Mouse (Mus musculus) splenic B cell, adult 2 months (primary cell): ENCODE results near the gene Adpgk.
"Not testable (repeated sequence)": the region's sequence is repeated elsewhere in the genome, so short reads cannot be mapped to it uniquely, and the experiment has no call there.

Source experiments
- DNase-seq: peaks from one replicate; pipeline ENCODE4 v3.0.0-alpha.2; 2011; ENCODE audit warnings: low read depth, low spot score
- H3K27me3 ChIP-seq: 2 replicates; pipeline ENCODE4 v1.6.1; 2012; ENCODE audit warnings: mild to moderate bottlenecking, low read length, moderate library complexity, mixed read lengths; ENCODE audit not compliant: control insufficient read depth, poor library complexity, insufficient read depth, severe bottlenecking
- H3K36me3 ChIP-seq: 2 replicates; pipeline ENCODE4 v1.6.1; 2012; ENCODE audit warnings: mild to moderate bottlenecking, low read length, moderate library complexity, mixed read lengths; ENCODE audit not compliant: control insufficient read depth, poor library complexity, insufficient read depth, severe bottlenecking

Gene Adpgk

DNA sequence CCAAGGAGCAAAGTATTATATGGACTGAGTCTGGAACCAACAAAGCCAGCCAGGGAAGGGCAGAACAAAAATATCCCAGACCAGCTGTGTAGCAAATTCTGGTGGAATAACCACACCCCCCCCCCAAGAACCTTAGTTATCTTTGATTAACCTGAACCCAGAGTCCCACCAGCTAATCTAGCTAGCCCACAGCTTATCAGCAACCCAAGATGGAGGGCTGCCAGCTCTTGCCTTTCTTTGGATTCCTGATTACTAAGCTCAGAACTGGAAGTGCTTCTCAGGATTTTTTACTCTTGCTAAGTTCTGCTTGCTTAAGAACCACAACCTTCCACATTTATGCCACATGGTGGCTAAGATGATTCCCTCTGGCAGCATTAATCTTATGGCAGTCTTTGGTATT, 33.0 kb downstream of the Adpgk start:
- peaks cover 8% of the 10 kb centered on the region for H3K36me3 ChIP-seq
- no peaks in the 10 kb centered on the region for H3K27me3 ChIP-seq
- no peak for DNase-seq

DNA sequence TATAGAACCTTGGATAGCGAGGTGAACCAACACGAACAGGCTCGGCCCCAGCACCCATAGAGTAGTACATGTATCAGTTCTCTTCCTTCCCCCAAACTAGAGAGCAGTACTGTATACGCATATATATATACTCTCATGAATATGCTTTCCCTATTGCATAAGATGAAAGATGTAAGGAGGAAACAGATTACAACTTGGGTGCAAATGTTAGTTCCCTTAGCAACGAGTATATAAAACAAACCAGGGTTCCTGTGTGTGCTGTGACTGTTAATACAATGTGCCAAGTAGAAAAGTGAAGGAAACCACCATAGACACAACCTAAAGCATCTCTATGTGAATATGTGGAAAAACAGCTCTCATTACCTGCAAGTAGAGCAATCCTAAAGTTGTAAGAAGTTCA, 38.7 kb downstream of the Adpgk start:
- no peaks in the 10 kb centered on the region for H3K27me3 ChIP-seq
- H3K36me3 ChIP-seq = peaks cover 6% of the 10 kb centered on the region
- DNase-seq = no peak

DNA sequence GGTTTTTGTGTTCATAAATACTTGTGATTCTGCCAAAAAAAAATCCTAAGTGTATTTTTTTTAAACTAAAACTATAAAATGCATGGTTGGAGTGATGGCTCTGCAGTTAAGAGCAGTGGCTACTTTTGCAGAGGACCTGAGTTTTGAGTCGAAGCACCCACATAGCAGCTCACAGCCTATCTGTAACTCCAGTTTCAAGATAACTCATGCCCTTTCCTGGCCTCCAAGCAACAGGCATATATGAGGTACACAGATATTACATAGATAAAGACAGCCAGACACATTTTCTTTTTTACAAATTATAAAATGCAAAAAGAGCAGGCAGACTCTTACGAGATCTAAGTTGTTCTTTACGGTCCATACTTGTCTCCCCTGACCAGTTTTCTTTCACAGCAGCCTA, 45.2 kb downstream of the Adpgk start:
- no peak for DNase-seq
- H3K27me3 ChIP-seq = no peaks in the 10 kb centered on the region
- H3K36me3 ChIP-seq = peaks cover 2% of the 10 kb centered on the region; the same call in 1 of the 2 replicates

DNA sequence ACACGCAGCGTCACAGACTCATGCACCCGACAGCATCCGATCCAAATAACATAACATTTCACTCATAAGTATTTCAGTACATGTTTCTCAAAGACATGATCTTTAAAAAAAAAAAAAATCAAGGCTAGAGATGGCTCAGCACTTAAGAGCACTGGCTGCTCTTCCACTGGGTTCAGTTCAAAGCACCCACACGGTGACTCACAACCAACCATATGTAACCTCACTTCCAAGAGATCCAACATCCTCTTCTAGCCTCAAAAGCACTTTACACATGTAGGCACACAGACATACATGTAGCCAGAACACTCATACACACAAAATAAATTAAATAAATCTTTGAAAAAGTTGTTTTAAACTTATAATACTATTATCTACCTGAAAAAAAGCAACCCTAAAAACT, 46.5 kb downstream of the Adpgk start:
- no peak for DNase-seq
- H3K36me3 ChIP-seq = no peaks in the 10 kb centered on the region; the same call in 1 of the 2 replicates
- no peaks in the 10 kb centered on the region for H3K27me3 ChIP-seq

DNA sequence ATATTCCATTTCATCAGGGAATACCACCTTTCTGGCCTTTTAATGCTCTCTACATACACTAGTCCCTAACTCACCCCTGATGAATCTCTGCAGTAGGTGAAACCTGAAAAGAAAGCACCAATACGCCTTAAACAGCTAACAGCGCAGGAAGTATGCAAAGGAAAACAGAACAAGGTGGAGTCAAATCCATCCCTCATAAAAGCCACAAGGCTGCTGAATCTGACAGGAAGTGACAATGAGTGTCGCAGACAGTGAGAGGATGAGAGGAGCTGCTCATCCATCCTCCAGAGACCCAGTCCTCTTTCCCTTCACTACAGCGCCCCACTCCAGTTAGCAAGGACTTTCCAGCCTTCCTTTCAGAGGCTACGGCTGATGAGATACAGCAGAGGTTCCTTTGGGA, 47.1 kb downstream of the Adpgk start:
- Histone ChIP-seq H3K27me3 (no peaks in the 10 kb centered on the region), H3K36me3 (no peaks in the 10 kb centered on the region)
- no peak for DNase-seq

DNA sequence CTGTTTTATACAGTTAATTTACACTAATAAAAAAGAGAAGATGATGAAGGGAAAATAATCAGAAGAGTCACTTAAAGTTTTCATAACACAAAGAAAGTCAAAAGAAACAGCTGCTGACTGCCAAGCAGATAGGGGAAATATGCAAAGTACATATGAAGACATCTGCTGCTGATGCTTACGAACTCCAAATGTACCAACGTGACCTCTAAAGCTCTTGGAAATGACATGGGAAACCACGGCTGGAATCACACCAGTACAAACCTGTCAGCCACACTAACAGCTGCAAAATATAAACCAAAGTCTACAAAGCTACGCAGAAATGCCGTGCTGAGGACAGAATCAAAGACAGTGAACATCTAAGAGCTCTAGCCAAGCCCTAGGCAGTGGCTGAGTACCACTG, 47.7 kb downstream of the Adpgk start:
- no peaks in the 10 kb centered on the region for H3K27me3 ChIP-seq
- no peak for DNase-seq
- H3K36me3 ChIP-seq = no peaks in the 10 kb centered on the region

DNA sequence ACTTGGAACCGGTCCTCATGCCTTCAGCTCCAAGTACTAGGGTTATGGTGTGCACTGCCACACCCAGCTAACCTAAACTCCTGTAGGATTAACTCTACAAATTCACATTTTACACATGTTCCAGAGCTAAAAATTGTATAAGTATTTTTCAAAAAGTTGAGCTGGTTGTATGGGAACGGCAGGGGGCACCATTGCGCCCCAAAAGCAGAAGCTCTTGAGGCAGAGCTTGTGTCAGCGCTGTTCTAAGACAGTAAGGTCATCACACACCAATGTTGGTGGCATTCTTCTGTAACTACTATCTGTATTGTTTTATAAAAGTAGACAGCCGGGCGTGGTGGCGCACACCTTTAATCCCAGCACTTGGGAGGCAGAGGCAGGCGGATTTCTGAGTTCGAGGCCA, 48.6 kb downstream of the Adpgk start:
- Histone ChIP-seq H3K27me3 (no peaks in the 10 kb centered on the region), H3K36me3 (no peaks in the 10 kb centered on the region)
- peak; percentile 69 for DNase-seq

DNA sequence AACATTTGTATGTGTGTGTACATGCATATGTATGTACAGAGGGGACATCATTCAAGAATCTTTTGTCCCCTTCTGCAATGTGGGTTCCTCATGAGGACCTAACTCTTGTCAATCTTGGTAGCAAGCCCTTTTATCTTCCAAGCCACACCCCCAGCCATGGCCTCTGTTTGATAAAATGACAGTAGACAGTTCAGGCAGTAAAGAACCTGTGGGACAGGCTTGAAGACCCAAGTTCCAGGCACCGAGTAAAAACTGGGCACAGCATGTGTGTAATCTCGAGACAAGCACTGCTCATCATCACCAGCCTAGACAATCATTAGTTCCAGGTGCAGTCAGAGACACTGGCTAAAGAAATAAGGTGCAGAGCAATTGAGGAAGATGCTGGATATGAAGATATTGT, 54.8 kb downstream of the Adpgk start:
- Histone ChIP-seq H3K36me3 (no peaks in the 10 kb centered on the region), H3K27me3 (no peaks in the 10 kb centered on the region)
- DNase-seq = no peak

DNA sequence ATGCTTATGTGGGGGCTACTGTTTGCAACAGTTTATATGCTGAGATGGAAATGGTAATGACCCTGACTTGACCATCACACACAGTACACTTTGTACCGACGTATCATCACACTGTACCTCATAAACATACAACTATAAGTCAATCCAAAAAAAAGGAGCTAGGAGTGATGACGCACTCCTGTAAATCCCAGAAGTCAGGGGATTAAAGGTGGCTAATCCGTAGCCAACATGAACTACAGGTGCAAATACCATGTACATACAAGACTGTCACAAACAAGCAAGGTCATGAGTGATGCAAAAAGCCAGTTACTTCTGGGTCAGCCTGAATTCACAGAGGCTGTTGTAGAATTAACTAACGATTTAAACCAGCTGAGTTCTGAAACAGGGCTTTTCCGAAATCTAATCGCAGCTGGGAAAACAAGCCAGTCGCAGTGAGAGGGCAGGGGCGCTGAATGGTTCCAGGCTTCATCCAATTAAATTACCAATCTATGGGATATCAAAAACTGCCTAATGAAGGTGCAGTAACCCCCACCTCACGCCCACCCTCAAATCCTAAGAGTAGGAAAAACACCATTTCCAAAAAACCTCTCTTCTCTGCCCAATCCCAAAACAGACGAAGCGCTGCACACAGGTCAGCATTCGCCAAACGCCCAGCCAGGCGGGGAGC, 61.4 kb downstream of the Adpgk start:
- no peaks in the 10 kb centered on the region for H3K36me3 ChIP-seq
- no peak for DNase-seq

DNA sequence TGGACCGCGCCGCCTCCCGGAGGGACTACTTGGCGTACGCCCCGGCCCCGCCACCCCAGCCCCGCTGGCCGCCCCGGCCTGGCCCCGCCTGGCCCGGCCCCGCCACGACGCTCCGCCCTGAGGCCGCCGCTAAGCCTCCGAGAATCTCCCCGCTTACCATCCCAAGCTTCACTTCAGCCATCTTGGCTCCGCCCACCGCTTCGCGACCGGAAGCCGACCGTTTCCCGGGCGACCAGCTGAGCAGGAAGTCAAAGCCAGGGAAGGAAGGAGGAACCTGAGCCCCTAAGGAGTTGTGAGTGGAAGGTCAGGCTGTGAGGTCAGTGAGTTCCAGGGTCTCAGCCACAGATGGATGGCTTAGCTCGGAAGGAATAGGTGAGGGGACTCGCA, 61.9 kb downstream of the Adpgk start, which contains the start of gene Bbs4:
TSS of gene Bbs4 (minus strand) at position 256 of the 387 bp plus-strand sequence.
- peak; percentile 80 for DNase-seq
- H3K36me3 ChIP-seq = no peaks in the 10 kb centered on the region
- no peaks in the 10 kb centered on the region for H3K27me3 ChIP-seq

More for the DNA sequence above, 61.4 kb downstream of the Adpgk start:
- no peaks in the 10 kb centered on the region for H3K27me3 ChIP-seq

DNA sequence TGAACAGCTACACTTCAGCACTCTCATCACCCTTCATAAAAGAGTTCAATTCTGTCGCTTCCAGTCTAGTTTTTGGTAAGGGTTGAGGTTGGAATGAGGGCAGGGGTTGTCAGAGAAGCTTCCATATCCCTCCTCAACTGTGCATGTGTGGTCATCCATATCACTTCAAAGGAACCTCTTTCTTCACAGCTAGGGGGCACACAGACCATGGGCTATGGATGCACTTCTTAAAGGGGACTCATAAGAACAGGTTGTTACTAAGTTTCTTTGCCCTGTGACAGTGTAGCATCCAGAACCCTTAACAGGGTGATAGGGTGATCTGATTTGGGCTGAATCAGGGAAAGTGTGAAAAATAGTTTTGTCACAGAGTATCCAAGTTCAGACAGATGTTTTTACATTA, 66.7 kb downstream of the Adpgk start:
- DNase-seq, H3K27me3 ChIP-seq: not testable (repeated sequence)

DNA sequence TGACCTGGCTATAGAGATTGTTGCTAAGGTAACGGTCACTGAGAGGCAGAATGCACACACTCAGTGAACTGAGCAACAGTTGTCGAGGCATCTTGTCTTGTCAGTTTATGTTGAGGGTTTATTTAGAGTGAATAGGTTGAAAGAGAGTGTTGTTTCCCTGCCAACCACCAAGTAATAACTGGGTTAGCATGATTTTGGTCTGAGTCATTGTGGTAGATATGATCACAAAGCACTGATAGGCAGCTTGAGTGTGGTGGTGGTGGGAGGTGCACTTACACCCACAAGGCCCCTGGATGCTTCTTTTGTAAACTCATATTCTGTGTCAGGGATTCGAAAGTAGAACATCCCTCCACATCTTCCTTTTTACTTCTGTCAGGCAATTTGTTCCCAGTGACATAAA, 69.1 kb downstream of the Adpgk start:
- DNase-seq, H3K36me3 ChIP-seq: not testable (repeated sequence)

More for the DNA sequence above, 66.7 kb downstream of the Adpgk start:
- H3K36me3 ChIP-seq = not testable (repeated sequence)

DNA sequence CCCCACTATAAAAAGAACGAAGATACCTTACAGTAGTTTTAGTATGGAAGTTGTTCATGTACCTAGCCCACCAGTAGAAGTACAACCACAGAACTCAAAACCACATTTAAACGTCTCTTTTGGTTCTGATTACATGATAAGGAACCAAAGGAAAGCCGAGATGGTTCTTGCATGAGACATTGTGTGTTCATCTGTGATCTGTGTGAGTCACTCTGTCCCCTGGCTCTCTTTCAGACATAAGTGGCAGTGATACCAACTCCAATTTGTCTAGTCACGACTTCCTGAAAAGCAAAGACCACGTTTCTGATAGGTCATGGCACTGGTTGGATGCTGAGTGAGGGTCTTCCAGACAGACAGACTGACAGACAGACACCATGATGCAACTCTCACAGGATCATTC, 77.9 kb downstream of the Adpgk start:
- Histone ChIP-seq H3K27me3 (no peaks in the 10 kb centered on the region), H3K36me3 (no peaks in the 10 kb centered on the region)
- DNase-seq = no peak

More for the DNA sequence above, 69.1 kb downstream of the Adpgk start:
- H3K27me3 ChIP-seq = not testable (repeated sequence)

DNA sequence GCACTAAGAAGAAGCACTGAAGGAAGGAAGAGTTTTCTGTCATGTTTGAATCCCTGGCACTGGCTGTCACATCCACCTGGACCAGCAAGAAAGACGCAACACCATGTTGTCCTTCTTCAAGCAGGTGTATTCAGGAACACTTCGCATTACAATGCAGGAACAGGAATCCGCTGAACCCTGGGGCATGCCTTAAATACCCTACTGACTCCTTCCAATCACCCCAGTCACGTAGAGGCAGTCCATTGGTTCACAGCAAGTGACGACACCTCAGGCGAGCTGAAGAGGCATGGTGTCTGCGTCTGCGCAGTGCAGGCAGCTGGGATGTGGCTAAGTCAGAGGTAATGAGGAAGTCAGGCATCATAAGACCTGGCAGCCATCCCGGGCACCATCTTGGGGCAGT, 78.3 kb downstream of the Adpgk start:
- no peak for DNase-seq
- no peaks in the 10 kb centered on the region for H3K27me3 ChIP-seq
- no peaks in the 10 kb centered on the region for H3K36me3 ChIP-seq
